Mouse (Mus musculus) T-cell, adult 66 days (primary cell): ENCODE data around the gene Mfap1a. TPM values are rescaled to one million over a fixed set of nuclear protein-coding genes. Genes with fewer than 3 reads are reported as not detected.

Experiments
- total RNA-seq, 2 experiments: library from RNA; stranded (reverse); gene quantifications; 3 replicates in 1 of 2; 4 replicates in 1 of 2; pipeline ENCODE4 v1.2.4; 2023

Gene Mfap1a
- 10 to 100 TPM; 49.5 to 49.6 TPM for total RNA-seq

DNA sequence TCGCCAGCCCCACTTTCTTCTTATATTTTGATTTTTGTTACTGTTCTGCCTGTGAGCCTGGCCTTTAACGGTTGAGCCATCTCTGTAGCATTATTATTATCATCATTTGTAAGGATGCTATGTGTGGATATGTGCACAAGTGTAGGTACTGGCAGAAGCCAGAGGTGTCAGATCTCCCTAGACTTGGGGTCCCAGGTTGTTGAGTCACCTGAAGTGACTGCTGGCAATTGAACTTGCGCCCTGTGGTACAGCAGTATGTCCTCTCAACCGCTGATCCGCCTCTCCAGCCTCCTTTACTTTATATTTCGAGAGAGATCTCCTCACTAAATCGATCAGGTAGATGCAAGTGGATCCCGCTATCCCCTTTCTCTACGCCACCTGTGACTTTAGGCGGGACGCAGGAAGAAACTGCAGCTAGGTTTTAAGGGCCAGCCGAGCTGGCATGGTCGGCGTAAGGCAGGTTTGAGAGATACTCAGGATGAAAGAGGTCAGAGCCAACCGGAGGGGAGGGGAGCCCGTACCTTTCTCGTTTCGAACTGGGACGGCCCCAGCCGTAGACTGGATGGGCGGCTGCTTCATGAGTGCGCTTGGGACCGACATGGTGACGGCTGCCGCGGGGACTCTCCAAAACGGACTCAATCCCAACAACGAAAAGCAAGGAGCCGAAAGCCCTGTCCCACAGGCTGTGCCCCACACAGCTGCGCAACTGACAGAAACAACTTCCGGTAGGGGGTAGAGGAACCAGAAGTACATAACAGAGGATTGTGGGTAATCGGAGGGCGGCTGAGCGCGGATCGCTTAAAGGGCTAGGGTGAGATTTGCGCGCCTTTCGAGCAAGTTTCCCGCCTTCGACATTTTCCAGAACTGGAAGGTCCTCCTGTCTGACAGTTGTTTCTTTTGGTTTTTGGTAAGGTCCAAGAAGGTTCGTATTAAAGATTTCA lies at the start of gene Mfap1a, which contains the start of gene Wdr76:
Gene Mfap1a (minus strand): TSS at position 724 of the 941 bp plus-strand sequence.
Gene Wdr76 (plus strand): TSS at position 782 of the 941 bp plus-strand sequence.

DNA sequence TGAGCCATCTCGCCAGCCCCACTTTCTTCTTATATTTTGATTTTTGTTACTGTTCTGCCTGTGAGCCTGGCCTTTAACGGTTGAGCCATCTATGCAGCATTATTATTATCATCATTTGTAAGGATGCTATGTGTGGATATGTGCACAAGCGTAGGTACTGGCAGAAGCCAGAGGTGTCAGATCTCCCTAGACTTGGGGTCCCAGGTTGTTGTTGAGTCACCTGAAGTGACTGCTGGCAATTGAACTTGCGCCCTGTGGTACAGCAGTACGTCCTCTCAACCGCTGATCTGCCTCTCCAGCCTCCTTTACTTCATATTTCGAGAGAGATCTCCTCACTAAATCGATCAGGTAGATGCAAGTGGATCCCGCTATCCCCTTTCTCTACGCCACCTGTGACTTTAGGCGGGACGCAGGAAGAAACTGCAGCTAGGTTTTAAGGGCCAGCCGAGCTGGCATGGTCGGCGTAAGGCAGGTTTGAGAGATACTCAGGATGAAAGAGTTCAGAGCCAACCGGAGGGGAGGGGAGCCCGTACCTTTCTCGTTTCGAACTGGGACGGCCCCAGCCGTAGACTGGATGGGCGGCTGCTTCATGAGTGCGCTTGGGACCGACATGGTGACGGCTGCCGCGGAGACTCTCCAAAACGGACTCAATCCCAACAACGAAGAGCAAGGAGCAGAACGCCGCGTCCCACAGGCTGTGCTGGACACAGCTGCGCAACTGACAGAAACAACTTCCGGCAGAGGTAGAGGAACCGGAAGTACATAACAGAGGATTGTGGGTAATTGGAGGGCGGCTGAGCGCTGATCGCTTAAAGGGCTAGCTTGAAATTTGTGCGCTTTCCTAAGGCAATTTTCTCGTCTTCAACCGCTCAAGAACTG lies 32.9 kb downstream of the Mfap1a start, which contains the start of gene Mfap1b:
Gene Mfap1b (minus strand): TSS at position 767 of the 879 bp plus-strand sequence.

GRCm38 (mm10) chr2:121456692-121457642 lies 49.5 kb downstream of the Mfap1a start, which contains the start of gene Serinc4:
Serinc4 (minus strand) TSS chr2:121456781.

GRCm38 (mm10) chr2:121452990-121453389 lies 53.5 kb downstream of the Mfap1a start, which contains the start of gene Hypk:
Hypk (plus strand) TSS chr2:121453290.

DNA sequence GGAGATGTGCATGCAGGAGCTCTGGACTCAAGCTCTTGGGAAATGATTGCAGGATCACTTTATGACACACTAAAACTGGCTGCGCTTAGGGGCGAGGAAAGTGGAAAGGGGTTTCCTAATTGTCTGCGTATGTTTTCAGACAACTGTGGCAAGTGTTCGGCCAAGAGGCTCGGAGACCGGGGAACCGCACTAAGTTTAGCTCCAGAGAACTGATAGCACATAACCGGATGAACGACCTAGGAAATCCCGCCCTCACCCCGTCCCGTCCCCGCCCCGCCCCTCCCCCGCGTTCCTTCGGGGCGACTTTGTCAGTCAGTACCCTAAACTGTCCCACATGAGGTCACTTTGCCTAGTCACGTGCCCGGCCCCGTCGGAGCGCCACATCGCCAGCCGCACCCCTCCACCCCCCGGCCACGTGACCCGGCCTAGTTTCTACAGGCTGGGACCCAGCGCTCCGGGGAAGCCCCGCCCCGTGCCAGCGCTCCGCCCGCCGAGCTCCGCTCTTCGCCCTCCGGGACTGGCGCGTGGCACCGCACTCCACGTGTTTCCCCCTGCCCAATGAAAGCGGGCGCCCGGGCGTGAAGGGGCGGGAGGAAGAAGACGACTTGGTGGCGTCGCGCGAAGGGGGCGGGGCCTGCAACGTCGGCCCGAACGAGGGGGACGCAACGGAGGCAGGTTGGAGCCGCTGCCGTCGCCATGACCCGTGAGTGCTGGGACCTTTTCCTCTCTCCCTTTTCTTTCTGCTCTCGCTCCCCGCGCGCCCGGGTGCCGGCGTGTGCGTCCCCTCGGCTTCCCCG lies 57.5 kb downstream of the Mfap1a start, which contains the start of gene Serf2:
Gene Serf2 (plus strand): TSS at position 457 of the 797 bp plus-strand sequence.

DNA sequence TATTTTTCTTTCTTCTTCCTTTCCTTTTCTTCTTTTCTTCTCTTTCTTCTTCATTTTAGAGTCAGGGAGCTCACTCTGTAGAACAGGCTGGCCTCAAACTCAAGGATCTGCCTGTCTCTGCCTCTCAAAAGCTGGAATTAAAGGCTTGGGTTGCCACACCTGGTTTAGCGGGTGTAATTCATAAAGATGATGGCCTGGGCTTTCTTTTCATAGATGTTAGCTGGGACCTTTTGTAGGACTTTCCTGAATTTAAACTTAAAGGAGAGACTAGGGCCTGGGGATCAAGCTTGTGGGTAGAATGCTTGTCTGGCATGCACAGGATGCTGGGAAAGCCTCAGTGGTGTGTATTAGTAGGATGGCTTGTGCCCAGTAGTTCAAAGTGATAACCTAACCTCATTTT lies 62.3 kb downstream of the Mfap1a start, which contains the start of gene Ell3:
Gene Ell3 (minus strand): TSS at position 101 of the 400 bp plus-strand sequence.

Other genes with a start within 250 kb of the Mfap1a start
- gene Trp53bp1, start 235.3 kb downstream of the Mfap1a start, total RNA-seq, result 10 to 100 TPM; 74.6 to 88.4 TPM
- gene Map1a, start 217.1 kb downstream of the Mfap1a start, total RNA-seq, result under 1 TPM; 0.09 to 0.12 TPM
- 10 to 100 TPM; 15.7 to 22.4 TPM for gene Ppip5k1, start 151.3 kb downstream of the Mfap1a start, total RNA-seq
- gene Ckmt1, start 149.0 kb downstream of the Mfap1a start, total RNA-seq, result not detected
- gene Strc, start 119.5 kb downstream of the Mfap1a start, total RNA-seq, result under 1 TPM; 0.67 to 0.98 TPM
- 100 to 1,000 TPM; 169 to 181 TPM for gene Pdia3, start 92.9 kb downstream of the Mfap1a start, total RNA-seq
- 1 to 10 TPM; 2.9 to 3.3 TPM for gene Catsper2, start 92.9 kb downstream of the Mfap1a start, total RNA-seq
- not detected for gene Ell3, start 62.4 kb downstream of the Mfap1a start, total RNA-seq
- 100 to 1,000 TPM; 283 to 321 TPM for gene Serf2, start 57.5 kb downstream of the Mfap1a start, total RNA-seq
- 10 to 100 TPM; 45.9 to 47.4 TPM for gene Hypk, start 53.4 kb downstream of the Mfap1a start, total RNA-seq
- 1 to 10 TPM; 1.7 to 1.9 TPM for gene Serinc4, start 49.9 kb downstream of the Mfap1a start, total RNA-seq
- 10 to 100 TPM; 45.4 to 46.5 TPM for gene Mfap1b, start 32.6 kb downstream of the Mfap1a start, total RNA-seq
- 10 to 100 TPM; 18.4 to 20.8 TPM for gene Wdr76, start 58 bp upstream of the Mfap1a start, total RNA-seq